Mouse (Mus musculus): ENCODE results near the gene Mcfd2. TPM values are rescaled to one million over a fixed set of nuclear protein-coding genes. Genes with fewer than 3 reads are reported as not detected.
"Not testable (repeated sequence)": the region's sequence is repeated elsewhere in the genome, so short reads cannot be mapped to it uniquely, and the experiment has no call there.

The Mcfd2 gene
- total and polyA plus RNA-seq, 3 experiments, result 24.7 to 41.9 (median 39.1) TPM

DNA sequence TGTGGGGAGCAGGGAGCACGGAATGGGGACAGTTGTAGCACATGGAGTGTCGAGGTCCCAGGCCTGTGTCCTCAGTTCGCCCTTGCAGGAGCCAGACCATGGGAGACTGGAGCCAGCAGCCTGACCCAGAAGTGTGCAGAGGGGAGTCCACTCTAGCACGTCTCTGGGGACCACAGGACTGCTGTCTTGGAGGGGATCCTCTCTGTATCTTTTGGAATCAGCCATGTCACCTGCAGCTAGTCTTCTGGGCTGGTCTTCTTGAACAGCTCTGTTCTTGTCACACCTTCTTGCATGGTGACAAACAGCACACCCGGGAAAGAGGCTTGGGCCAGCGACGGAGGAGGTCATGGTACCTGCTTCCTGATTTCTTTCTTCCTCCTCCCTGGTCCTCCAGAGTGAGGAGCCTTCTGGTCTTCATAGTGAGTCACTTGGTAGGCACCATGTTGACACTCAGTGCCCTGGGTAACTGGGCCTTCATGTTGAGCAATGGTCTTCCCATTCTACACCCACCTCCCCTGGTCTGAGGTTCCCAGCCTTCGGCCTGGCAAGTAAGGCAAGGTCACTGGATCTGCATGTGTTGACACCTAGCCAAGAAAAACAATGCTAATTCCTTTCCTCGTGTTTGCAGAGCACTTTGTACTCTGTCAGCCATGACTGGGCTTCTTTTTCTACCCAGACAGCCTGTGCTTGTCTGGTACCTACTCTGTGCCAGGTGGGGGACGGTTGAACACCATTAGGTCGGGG, 38.6 kb upstream of the Mcfd2 start:
- DNase-seq (ENCODE audit: extremely low read depth), result no peak
- H3K4me3 ChIP-seq (replicated peaks in 1 of 3; ENCODE audit: low read depth in 2 of 3, low read length in 2 of 3, poor library complexity in 1 of 3), result no peak overlapping the region
- no peak overlapping the region for H3K4me2 ChIP-seq (ENCODE audit: insufficient read depth, low read depth, poor library complexity, severe bottlenecking)
- dilution Hi-C loops (cut with MboI; ENCODE audit: extremely low pct_ligation_motif_present, extremely low pct_unique_long_range_greater_than_20kb, low sequenced_read_pairs) (no loop called here), in situ Hi-C loops (cut with MboI; ENCODE audit: low pct_ligation_motif_present, low pct_unique_long_range_greater_than_20kb, low sequenced_read_pairs) (no loop called here)
- H3K9me3 ChIP-seq (replicated peaks; ENCODE audit: low read length), result no peaks in the 10 kb centered on the region
- H3K79me2 ChIP-seq (replicated peaks; ENCODE audit: control insufficient read depth, extremely low read depth, insufficient read depth, poor library complexity, severe bottlenecking), result no peaks in the 10 kb centered on the region
- H3K4me1 ChIP-seq (ENCODE audit: control insufficient read depth in 1 of 2, insufficient read depth in 2 of 2), result peaks cover under 1 to 31% of the 10 kb centered on the region in 2 experiments
- no peaks in the 10 kb centered on the region for H3K27me3 ChIP-seq (replicated peaks)
- no peak for TF ChIP-seq KAT2A (IDR thresholded peaks at IDR 0.05; ENCODE audit: insufficient replicate concordance, low read length)
- TF ChIP-seq IRF4 (IDR thresholded peaks at IDR 0.05; ENCODE audit: low read depth, low read length), result no peak
- TF ChIP-seq JUND (conservative IDR thresholded peaks at IDR 0.05; ENCODE audit: low read depth, low read length), result no peak
- no peak for TF ChIP-seq POLR2A (IDR thresholded peaks at IDR 0.05; ENCODE audit: low read depth, low read length)
- no peak for TF ChIP-seq NRF1 (IDR thresholded peaks at IDR 0.05; ENCODE audit: low read depth, low read length)
- TF ChIP-seq MXI1 (IDR thresholded peaks at IDR 0.05; ENCODE audit: low read depth, low read length), result no peak
- H3K36me3 ChIP-seq (replicated peaks in 1 of 2; ENCODE audit: control insufficient read depth in 1 of 2, insufficient read depth in 1 of 2, low read length in 1 of 2), result peaks cover 0 to 52% of the 10 kb centered on the region in 2 experiments
- H3K9ac ChIP-seq (ENCODE audit: insufficient read depth, low read depth), result no peak overlapping the region
- H3K27ac ChIP-seq (ENCODE audit: insufficient read depth, low read depth), result no peak overlapping the region

DNA sequence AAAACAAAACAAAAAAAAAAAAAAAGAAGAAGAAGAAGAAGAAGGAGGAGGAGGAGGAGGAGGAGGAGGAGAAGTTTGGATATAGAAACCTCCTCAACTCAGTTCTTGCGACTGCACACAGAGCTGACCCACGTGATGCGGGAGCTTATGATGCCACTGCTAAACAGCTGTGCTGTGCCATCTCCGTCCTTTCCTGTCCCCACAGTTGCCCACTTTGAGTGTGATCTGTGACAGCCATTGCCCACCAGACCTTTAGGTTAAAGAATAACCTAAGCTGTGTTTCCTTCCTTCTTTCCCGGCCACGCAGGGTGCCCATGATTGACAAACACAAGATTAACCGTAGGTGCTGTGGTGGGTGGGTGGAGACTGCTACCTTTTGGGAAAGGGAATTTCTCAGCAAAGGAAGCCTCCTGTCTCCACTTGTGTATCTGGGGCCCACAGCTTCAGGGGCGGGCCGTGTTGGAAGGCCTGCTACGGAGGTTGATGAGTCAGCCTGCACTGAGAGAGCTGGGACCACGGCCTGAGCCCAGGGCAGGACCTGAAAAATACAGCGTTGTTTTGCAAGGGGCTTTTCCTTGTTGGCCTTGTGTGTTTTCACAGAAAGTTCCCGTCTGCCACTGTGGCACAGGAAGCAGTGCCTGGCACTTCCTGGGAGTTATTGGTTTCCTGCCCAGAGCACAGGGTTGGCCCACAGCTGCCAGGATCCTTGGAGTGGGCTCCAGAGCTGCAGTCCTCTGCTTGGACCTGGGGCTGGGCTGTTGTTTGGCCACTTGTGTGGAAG, 36.5 kb upstream of the Mcfd2 start:
- H3K79me2 ChIP-seq (replicated peaks; ENCODE audit: control insufficient read depth, extremely low read depth, insufficient read depth, poor library complexity, severe bottlenecking), result no peaks in the 10 kb centered on the region
- no peak overlapping the region for H3K4me3 ChIP-seq (replicated peaks in 1 of 3; ENCODE audit: low read depth in 2 of 3, low read length in 2 of 3, poor library complexity in 1 of 3)
- H3K36me3 ChIP-seq (replicated peaks in 1 of 2; ENCODE audit: control insufficient read depth in 1 of 2, insufficient read depth in 1 of 2, low read length in 1 of 2), result peaks cover 0 to 36% of the 10 kb centered on the region in 2 experiments
- H3K9me3 ChIP-seq (replicated peaks; ENCODE audit: low read length), result no peaks in the 10 kb centered on the region
- H3K9ac ChIP-seq (ENCODE audit: insufficient read depth, low read depth), result no peak overlapping the region
- H3K4me2 ChIP-seq (ENCODE audit: insufficient read depth, low read depth, poor library complexity, severe bottlenecking), result no peak overlapping the region
- TF ChIP-seq IRF4 (IDR thresholded peaks at IDR 0.05; ENCODE audit: low read depth, low read length) (no peak), POLR2AphosphoS2 (IDR thresholded peaks at IDR 0.05; ENCODE audit: low read depth, low read length) (no peak)
- dilution Hi-C loops (cut with MboI; ENCODE audit: extremely low pct_ligation_motif_present, extremely low pct_unique_long_range_greater_than_20kb, low sequenced_read_pairs) (no loop called here), in situ Hi-C loops (cut with MboI; ENCODE audit: low pct_ligation_motif_present, low pct_unique_long_range_greater_than_20kb, low sequenced_read_pairs) (no loop called here)
- peaks cover 8 to 43% of the 10 kb centered on the region in 2 experiments for H3K4me1 ChIP-seq (ENCODE audit: control insufficient read depth in 1 of 2, insufficient read depth in 2 of 2)
- H3K27ac ChIP-seq (ENCODE audit: insufficient read depth, low read depth), result no peak overlapping the region
- no peaks in the 10 kb centered on the region for H3K27me3 ChIP-seq (replicated peaks)
- peak; percentile 5 for DNase-seq (ENCODE audit: extremely low read depth)

DNA sequence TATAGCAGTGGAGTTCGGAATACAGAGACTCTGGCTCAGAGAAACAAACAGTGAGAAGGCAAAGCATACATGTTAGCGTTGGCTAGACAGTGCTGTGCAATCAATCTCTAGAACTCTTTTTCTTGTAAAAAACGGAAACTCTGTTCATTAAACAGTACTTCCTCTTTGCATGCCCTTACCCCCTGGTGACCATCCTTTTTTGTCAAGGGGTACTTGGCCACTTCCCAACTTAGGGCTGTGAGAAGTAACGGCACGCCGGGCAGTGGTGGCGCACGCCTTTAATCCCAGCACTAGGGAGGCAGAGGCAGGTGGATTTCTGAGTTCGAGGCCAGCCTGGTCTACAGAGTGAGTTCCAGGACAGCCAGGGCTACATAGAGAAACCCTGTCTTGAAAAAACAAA, 35.9 kb upstream of the Mcfd2 start:
- H3K4me3 ChIP-seq (replicated peaks in 1 of 3; ENCODE audit: low read depth in 2 of 3, low read length in 2 of 3, poor library complexity in 1 of 3); H3K4me2 ChIP-seq (ENCODE audit: insufficient read depth, low read depth, poor library complexity, severe bottlenecking); in situ Hi-C loops (cut with MboI; ENCODE audit: low pct_ligation_motif_present, low pct_unique_long_range_greater_than_20kb, low sequenced_read_pairs); dilution Hi-C loops (cut with MboI; ENCODE audit: extremely low pct_ligation_motif_present, extremely low pct_unique_long_range_greater_than_20kb, low sequenced_read_pairs); DNase-seq (ENCODE audit: extremely low read depth); H3K9me3 ChIP-seq (replicated peaks; ENCODE audit: low read length); H3K9ac ChIP-seq (ENCODE audit: insufficient read depth, low read depth); H3K27ac ChIP-seq (ENCODE audit: insufficient read depth, low read depth); H3K27me3 ChIP-seq (replicated peaks); H3K79me2 ChIP-seq (replicated peaks; ENCODE audit: control insufficient read depth, extremely low read depth, insufficient read depth, poor library complexity, severe bottlenecking): not testable (repeated sequence)
- H3K4me1 ChIP-seq (ENCODE audit: control insufficient read depth in 1 of 2, insufficient read depth in 2 of 2), result peaks cover 8 to 41% of the 10 kb centered on the region in 2 experiments
- H3K36me3 ChIP-seq (replicated peaks in 1 of 2; ENCODE audit: control insufficient read depth in 1 of 2, insufficient read depth in 1 of 2, low read length in 1 of 2), result peaks cover 0 to 33% of the 10 kb centered on the region in 2 experiments
